Mouse (Mus musculus) layer of hippocampus, adult 11-12 months (tissue): ENCODE measurements around the gene Cct4.

Experiments
- DNase-seq: peaks from one replicate; pipeline ENCODE4 v3.0.0; 2022; ENCODE audit warnings: low spot score

The Cct4 gene

DNA sequence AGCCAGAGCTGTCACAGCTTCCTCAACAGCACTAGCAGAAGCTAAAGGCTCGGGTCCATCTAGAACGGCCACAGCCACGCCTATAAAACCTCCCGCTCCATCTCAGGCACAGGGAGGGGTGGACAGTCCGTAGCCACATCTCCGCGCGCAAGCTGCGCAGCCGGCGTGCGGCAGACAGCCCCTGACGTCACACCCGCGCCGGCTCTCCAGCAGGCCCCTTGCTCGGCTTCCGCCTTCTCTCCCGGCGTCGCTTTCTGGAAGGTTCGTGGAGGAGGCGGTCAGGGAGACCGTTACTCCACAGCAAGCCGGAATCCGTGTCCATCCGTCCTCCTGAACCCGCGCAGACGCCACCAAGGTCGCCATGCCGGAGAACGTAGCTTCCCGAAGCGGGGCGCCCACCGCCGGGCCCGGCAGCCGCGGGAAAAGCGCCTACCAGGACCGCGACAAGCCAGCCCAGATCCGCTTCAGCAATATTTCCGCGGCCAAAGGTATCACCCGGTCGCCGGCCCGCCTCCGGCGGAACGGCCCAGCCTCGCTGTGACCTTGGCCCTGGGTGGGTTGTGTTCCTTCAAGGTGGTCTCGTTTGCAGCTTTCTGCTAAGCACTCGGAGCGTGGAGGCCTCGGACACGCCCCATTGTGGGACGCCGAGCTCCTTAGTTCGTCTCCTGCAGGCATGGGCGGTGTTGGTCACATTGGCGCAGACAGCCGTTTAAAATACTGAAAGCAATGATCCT lies at the start of gene Cct4:
TSS of gene Cct4 (plus strand) at position 127 of the 734 bp plus-strand sequence.
- DNase-seq = peak; percentile 92

DNA sequence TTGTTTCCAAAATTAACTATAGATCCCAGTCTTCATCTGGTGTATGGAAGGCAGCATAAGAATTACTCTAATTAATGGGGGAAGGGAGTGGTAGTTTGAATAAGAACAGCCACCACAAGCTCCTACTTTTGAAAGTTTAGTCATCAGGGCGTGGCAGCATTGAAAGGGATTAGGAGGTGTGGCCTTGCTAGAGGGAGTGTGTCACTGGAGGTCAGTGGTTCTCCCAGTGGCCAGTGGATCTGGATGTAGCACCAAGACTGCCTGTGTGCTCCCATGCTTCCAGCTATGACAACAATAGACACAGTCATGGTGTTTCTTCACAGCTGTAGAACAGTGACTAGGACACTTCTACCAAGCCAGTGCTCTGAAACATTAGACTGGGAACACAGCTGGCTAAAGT lies 41.2 kb upstream of the Cct4 start:
- DNase-seq = no peak

DNA sequence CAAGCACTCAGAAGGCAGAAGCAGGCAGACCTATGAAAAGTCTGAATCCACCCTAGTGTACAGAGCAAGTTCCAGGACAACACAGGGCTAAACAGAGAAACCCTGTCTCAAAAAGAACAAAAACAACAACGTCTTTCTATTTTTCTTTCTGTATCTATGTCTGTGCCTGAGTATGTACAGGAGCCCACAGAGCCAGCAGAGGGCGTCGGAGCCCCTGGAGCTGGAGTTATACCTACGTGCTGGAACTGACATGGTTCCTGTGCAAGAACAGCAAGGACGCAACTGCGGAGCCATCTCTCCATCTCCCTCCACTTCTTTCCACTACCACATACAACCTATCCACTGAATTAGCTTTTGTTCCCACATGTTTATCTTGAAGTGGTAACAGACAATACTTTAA lies 40.2 kb upstream of the Cct4 start:
- no peak for DNase-seq

- DNase-seq = no peak
These were observed 37.7 kb upstream of the Cct4 start for GRCm38 (mm10) chr11:22952668-22953067.

GRCm38 (mm10) chr11:22956346-22956745 lies 34.0 kb upstream of the Cct4 start:
- no peak for DNase-seq

DNA sequence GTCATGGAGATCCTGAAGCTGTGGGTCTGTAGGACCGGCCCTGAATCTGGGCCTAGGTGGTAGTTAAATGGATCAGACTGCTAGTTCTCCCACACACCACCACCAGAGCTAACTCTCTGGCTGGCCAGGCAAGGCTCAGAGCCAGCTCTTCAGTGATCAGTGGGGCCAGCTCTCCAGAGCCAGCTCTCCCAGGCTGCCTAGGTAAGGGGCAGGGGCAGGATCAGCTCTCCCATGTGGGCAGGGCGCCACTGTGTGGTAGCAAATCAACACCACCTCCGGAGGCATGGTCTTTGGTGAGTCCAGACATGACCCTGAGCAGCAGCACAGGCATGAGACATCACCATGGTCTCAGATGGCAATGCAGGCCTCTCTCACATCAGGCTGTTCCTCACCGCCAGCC lies 33.5 kb upstream of the Cct4 start:
- DNase-seq = peak; percentile 42

GRCm38 (mm10) chr11:22957791-22958374 lies 32.4 kb upstream of the Cct4 start:
- no peak for DNase-seq

- no peak for DNase-seq
These were observed 28.2 kb upstream of the Cct4 start for GRCm38 (mm10) chr11:22962101-22962500.

GRCm38 (mm10) chr11:22964401-22964800 lies 25.9 kb upstream of the Cct4 start:
- no peak for DNase-seq

DNA sequence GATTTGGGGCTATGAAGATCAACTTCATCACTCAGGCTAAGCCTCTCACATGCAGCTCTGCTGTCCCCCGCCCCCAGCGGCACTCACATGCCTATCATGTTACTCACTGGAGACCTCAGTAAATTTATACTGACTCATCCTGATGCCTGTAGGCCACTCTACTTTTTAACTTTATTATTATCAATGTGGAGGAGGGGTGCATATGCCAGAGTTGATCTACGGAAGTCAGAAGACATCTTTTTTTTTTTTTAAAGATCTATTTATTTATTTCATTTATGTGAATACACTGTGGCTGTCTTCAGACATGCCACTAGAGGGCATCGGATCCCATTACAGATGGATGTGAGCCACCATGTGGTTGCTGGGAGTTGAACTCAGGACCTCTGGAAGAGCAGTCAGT lies 24.8 kb upstream of the Cct4 start:
- DNase-seq = no peak

DNA sequence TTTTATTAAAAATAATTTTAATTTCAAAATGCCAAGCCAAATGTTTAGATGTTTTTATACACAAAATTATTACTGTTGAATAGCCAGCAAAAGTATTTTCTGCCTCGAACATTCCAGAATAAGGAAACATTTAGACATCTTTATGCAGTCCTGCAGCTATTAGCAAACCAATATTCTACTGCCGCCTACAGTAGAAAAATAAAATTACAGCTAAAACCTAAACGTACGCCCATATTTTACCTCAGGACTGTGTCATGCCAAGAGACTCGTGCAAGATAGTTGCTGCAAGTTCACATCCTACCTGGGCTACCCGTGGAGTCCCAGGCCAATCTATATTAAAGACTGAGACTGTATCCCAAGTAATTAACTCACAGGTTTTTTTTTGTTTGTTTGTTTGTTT lies 20.8 kb upstream of the Cct4 start:
- no peak for DNase-seq

GRCm38 (mm10) chr11:22970546-22970945 lies 19.8 kb upstream of the Cct4 start:
- no peak for DNase-seq

DNA sequence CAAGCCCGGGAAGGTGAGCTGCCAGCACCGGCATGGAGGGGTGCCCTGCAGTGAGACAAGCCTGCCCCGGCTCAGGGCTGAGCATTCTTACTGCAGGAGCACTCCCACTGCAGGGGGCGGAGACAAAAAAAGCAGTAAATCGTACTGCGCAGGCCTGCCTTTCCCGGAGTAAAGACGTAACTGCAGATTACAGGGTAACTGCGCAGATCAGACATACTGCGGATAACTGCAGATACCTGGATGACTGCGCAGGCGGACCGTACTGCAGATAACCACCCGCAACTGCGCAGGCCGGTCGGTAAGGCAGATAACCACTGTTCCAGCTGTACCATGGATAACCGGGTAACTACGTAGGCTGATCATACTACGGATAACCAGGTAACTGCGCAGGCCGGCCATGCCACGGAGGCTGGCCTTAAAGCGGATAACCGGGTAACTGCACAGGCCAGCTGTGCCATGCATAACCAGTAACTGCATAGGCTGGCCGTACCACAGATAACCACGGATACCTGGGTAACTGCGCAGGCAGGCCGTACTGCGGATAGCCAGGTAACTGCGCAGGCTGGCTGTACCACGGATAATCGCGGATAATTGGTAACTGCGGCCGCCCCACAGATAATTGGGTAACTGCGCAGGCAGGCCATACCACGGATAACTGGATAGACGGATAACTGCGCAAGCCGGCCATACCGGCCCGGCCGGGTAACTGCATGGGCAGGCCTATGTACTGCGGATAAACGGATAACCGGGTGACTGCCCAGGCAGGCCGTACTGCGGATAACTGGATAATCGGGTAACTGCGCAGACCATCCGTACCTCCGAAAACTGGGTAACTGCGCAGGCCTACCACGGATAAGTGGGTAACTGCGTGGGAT lies 18.2 kb upstream of the Cct4 start, which contains the start of gene Zrsr1:
TSS of gene Zrsr1 (plus strand) at position 171 of the 875 bp plus-strand sequence.
- DNase-seq = peak; percentile 71

GRCm38 (mm10) chr11:22972746-22973526 lies 17.4 kb upstream of the Cct4 start:
- peak; percentile 86 for DNase-seq

DNA sequence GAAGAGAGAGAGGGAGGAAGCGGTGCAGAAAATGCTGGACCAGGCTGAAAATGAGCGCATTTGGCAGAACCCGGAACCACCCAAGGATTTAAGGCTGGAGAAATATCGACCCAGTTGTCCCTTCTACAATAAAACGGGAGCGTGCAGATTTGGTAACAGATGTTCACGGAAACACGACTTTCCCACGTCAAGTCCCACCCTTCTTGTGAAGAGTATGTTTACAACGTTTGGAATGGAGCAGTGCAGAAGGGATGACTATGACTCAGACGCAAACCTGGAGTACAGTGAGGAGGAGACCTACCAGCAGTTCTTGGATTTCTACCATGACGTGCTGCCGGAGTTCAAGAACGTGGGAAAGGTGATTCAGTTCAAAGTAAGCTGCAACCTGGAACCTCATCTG lies 16.7 kb upstream of the Cct4 start:
- no peak for DNase-seq

DNA sequence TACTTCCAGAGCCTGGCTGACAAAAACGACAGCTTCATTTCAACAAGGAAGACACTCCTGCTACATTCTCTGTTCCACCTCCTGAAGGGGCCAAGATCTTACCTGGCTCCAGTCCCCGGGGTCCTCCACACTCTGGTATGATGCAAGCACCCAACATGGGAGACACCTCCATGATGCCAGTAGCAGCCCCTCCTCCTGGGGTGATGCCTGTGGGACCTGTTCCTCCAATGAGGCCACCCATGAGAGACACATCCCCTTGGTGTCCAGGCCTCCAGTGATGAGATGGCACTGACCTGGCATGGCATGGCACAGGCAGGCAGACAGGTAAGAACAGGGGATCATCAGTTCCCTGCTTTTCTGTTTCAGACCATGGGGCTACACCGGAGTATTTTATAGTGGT lies 12.1 kb upstream of the Cct4 start:
- DNase-seq = no peak

GRCm38 (mm10) chr11:22978711-22979110 lies 11.6 kb upstream of the Cct4 start:
- no peak for DNase-seq

GRCm38 (mm10) chr11:22979221-22979620 lies 11.1 kb upstream of the Cct4 start:
- no peak for DNase-seq

- DNase-seq = no peak
These were observed 9.3 kb upstream of the Cct4 start for GRCm38 (mm10) chr11:22981041-22981440.

DNA sequence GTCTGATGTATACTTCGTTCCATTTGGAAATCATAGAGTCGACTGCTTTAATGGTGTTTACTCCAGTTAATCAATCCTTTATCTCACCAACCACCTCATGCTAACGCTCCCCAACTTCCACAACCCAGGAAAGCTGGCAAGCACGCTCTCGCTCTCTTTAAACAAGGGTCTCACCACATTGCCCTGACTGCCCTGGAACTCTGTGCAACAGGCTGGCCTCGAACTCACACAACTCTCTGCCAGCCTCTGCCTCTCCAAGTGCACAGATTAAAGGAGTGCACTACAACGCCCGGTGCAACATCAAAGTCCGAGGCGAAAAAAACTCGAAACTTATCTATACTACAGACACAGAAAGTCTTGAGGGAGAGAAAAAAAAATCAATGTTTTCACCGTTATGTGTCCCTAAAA lies 8.8 kb upstream of the Cct4 start:
- no peak for DNase-seq

DNA sequence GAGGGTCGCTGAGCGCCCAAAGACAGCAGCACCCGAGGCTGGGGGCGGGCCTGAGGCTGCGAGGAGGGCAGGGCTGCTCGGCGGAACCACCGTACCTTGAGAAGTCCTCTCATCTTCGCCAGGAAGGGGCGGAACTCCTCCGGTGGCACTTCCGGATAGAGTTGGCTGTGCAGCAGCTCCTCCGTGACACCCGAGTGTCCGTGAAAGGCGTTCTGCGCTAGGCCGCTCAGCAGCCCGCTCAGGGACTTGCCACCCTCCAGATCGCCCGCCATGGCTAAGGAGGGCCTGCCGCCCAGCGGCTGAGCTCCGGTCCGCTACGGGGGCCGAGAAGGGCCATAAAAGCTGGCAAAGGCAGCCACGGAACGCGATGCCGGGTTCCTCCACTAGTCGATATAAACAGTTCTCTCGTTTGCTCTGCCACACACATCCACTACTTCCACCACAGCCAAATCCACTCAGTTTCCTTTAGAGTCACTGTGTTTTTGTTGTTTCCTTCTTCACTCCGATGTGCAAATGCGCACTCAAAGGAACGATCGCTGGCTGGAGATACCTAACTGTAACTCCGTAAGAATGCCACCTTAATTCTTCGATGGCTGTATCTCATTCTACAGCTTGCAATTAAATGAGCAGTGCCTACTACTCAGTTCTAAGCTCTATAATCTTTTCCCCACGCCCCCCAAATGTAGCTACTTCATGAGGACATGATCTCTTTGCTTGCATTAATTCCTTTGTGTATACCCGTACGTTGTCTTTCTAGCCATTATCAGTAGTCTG lies 8.1 kb upstream of the Cct4 start, which contains the start of the genes Gm28048 and Commd1:
TSS of gene Gm28048 (minus strand) at position 107 of the 774 bp plus-strand sequence.
TSS of gene Commd1 (minus strand) at position 399 of the 774 bp plus-strand sequence.
- DNase-seq = peak; percentile 94
